Mouse (Mus musculus): ENCODE results near the gene Gm884. TPM values are rescaled to one million over a fixed set of nuclear protein-coding genes. Genes with fewer than 3 reads are reported as not detected.
"Not testable (repeated sequence)": the region's sequence is repeated elsewhere in the genome, so short reads cannot be mapped to it uniquely, and the experiment has no call there.

Gene Gm884
- polyA plus RNA-seq, 1 experiment = not detected

GRCm38 (mm10) chr11:103627453-103627852, 6.5 kb upstream of the Gm884 start:
- TF ChIP-seq MYOG (IDR thresholded peaks at IDR 0.05; ENCODE audit: control insufficient read depth, extremely low read depth, insufficient read length) (no peak), CTCF (IDR thresholded peaks at IDR 0.05; ENCODE audit: control insufficient read depth, insufficient read depth, insufficient read length) (no peak), USF1 (IDR thresholded peaks at IDR 0.05; ENCODE audit: low read depth) (no peak), FOSL1 (IDR thresholded peaks at IDR 0.05; ENCODE audit: insufficient read depth, low read length, poor library complexity, severe bottlenecking) (no peak)
- peaks cover 20% of the 10 kb centered on the region for H3K27me3 ChIP-seq (ENCODE audit: control insufficient read depth, insufficient read depth, insufficient read length)
- H3ac ChIP-seq (ENCODE audit: control insufficient read depth, insufficient read length, low read depth) = no peak overlapping the region
- H3K4me3 ChIP-seq (ENCODE audit: insufficient read depth, poor library complexity, severe bottlenecking) = no peak overlapping the region
- no peaks in the 10 kb centered on the region for H3K79me2 ChIP-seq (ENCODE audit: control insufficient read depth, insufficient read depth)
- H3K36me3 ChIP-seq (ENCODE audit: control insufficient read depth, insufficient read depth) = no peaks in the 10 kb centered on the region
- H3K79me3 ChIP-seq (ENCODE audit: low read depth) = no peaks in the 10 kb centered on the region

DNA sequence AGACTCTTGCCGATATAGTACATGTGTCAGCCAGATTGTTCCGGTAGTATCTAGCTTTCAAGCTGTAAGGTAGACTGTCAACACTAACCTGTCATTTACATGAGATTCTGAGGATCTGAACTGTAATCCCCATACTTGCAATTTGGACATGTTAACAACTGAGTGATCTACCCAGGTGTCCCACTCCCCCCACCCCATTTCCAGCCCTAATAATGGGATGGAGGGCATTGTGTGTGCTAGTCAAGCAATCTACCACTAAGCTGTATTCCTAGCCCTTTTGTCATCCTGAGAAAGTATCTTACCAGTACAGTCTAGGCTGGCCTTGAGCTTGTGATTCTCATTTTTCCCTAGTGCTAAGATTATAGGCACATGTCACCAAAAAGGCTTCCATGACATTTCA, 10.2 kb downstream of the Gm884 start:
- Histone ChIP-seq H3ac (ENCODE audit: control insufficient read depth, insufficient read length, low read depth) (no peak overlapping the region), H3K79me3 (ENCODE audit: low read depth) (no peaks in the 10 kb centered on the region), H3K79me2 (ENCODE audit: control insufficient read depth, insufficient read depth) (no peaks in the 10 kb centered on the region), H3K27me3 (ENCODE audit: control insufficient read depth, insufficient read depth, insufficient read length) (peaks cover 5% of the 10 kb centered on the region), H3K4me3 (ENCODE audit: insufficient read depth, poor library complexity, severe bottlenecking) (no peak overlapping the region), H3K36me3 (ENCODE audit: control insufficient read depth, insufficient read depth) (no peaks in the 10 kb centered on the region)
- no peak for TF ChIP-seq MAX (IDR thresholded peaks at IDR 0.05)
- no peak for TF ChIP-seq CTCF (IDR thresholded peaks at IDR 0.05; ENCODE audit: control insufficient read depth, insufficient read depth, insufficient read length)
- TF ChIP-seq MYOD1 (IDR thresholded peaks at IDR 0.05; ENCODE audit: control insufficient read depth, insufficient read length, low read depth) = no peak
- TF ChIP-seq CEBPB (IDR thresholded peaks at IDR 0.05; ENCODE audit: low read depth) = no peak
- TF ChIP-seq MYOG (IDR thresholded peaks at IDR 0.05; ENCODE audit: control insufficient read depth, extremely low read depth, insufficient read length) = no peak
- no peak for TF ChIP-seq FOSL1 (IDR thresholded peaks at IDR 0.05; ENCODE audit: insufficient read depth, low read length, poor library complexity, severe bottlenecking)
- TF ChIP-seq USF1 (IDR thresholded peaks at IDR 0.05; ENCODE audit: low read depth) = no peak

DNA sequence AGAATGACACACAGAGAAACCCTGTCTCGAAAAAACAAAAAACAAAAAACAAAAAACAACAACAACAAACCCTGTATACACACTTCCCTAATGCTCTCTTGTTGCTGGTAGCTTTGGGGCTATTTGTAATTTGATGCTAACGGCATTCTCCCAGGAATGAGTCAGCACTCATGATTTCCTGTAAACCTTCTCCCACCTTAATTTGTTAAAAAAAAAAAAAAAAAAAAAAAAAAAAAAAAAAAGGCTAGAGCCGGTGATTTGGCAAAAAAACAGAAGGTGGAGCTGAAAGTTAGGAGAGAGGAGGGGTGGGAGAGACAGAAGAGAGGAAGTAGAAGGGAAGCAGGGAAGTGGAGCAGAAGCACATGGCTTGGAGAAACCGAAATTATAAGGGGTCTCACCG, 14.3 kb downstream of the Gm884 start:
- H3K79me2 ChIP-seq (ENCODE audit: control insufficient read depth, insufficient read depth) = no peaks in the 10 kb centered on the region

GRCm38 (mm10) chr11:103578339-103578738, 42.6 kb downstream of the Gm884 start:
- Histone ChIP-seq H3ac (ENCODE audit: control insufficient read depth, insufficient read length, low read depth) (no peak overlapping the region), H3K27me3 (ENCODE audit: control insufficient read depth, insufficient read depth, insufficient read length) (peaks cover 12% of the 10 kb centered on the region), H3K4me3 (ENCODE audit: insufficient read depth, poor library complexity, severe bottlenecking) (no peak overlapping the region)

More for the DNA sequence above, 14.3 kb downstream of the Gm884 start:
- Histone ChIP-seq H3K36me3 (ENCODE audit: control insufficient read depth, insufficient read depth) (no peaks in the 10 kb centered on the region), H3K4me3 (ENCODE audit: insufficient read depth, poor library complexity, severe bottlenecking) (no peak overlapping the region), H3K27me3 (ENCODE audit: control insufficient read depth, insufficient read depth, insufficient read length) (peaks cover 4% of the 10 kb centered on the region), H3K79me3 (ENCODE audit: low read depth) (no peaks in the 10 kb centered on the region), H3ac (ENCODE audit: control insufficient read depth, insufficient read length, low read depth) (no peak overlapping the region)
- TF ChIP-seq MYOG (IDR thresholded peaks at IDR 0.05; ENCODE audit: control insufficient read depth, extremely low read depth, insufficient read length) = no peak
- TF ChIP-seq MYOD1 (IDR thresholded peaks at IDR 0.05; ENCODE audit: control insufficient read depth, insufficient read length, low read depth) = no peak
- TF ChIP-seq MAX (IDR thresholded peaks at IDR 0.05) = no peak
- no peak for TF ChIP-seq FOSL1 (IDR thresholded peaks at IDR 0.05; ENCODE audit: insufficient read depth, low read length, poor library complexity, severe bottlenecking)
- no peak for TF ChIP-seq CTCF (IDR thresholded peaks at IDR 0.05; ENCODE audit: control insufficient read depth, insufficient read depth, insufficient read length)
- no peak for TF ChIP-seq CEBPB (IDR thresholded peaks at IDR 0.05; ENCODE audit: low read depth)
- no peak for TF ChIP-seq USF1 (IDR thresholded peaks at IDR 0.05; ENCODE audit: low read depth)

DNA sequence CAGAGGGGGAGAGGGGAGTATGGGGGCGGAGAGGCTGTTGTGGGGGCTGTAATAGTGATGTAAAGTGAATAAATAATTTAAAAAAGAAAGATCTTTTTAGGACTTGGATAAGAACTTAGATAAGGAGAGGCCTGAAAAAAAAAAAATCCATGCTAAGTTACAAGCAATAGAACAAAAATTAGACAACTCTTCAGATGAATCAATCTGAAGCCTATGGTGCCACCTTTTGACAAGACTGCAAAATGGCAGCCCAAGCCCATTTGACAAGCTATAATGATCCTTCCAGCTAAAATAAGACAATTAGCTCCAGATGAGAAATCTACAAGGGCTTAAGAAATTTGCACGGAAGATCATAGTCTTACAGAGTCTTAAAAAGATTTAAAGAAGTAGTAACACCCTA, 64.9 kb downstream of the Gm884 start:
- no peak for TF ChIP-seq MAX (IDR thresholded peaks at IDR 0.05)
- Histone ChIP-seq H3K79me3 (ENCODE audit: low read depth) (no peaks in the 10 kb centered on the region), H3K79me2 (ENCODE audit: control insufficient read depth, insufficient read depth) (no peaks in the 10 kb centered on the region), H3K36me3 (ENCODE audit: control insufficient read depth, insufficient read depth) (no peaks in the 10 kb centered on the region), H3K27me3 (ENCODE audit: control insufficient read depth, insufficient read depth, insufficient read length) (no peaks in the 10 kb centered on the region), H3K4me3 (ENCODE audit: insufficient read depth, poor library complexity, severe bottlenecking) (no peak overlapping the region), H3ac (ENCODE audit: control insufficient read depth, insufficient read length, low read depth) (no peak overlapping the region)

More at GRCm38 (mm10) chr11:103578339-103578738, 42.6 kb downstream of the Gm884 start:
- no peaks in the 10 kb centered on the region for H3K79me2 ChIP-seq (ENCODE audit: control insufficient read depth, insufficient read depth)
- H3K79me3 ChIP-seq (ENCODE audit: low read depth) = no peaks in the 10 kb centered on the region
- H3K36me3 ChIP-seq (ENCODE audit: control insufficient read depth, insufficient read depth) = no peaks in the 10 kb centered on the region
- no peak for TF ChIP-seq FOSL1 (IDR thresholded peaks at IDR 0.05; ENCODE audit: insufficient read depth, low read length, poor library complexity, severe bottlenecking)
- no peak for TF ChIP-seq MYOD1 (IDR thresholded peaks at IDR 0.05; ENCODE audit: control insufficient read depth, insufficient read length, low read depth)
- TF ChIP-seq MAX (IDR thresholded peaks at IDR 0.05) = no peak
- no peak for TF ChIP-seq CTCF (IDR thresholded peaks at IDR 0.05; ENCODE audit: control insufficient read depth, insufficient read depth, insufficient read length)
- TF ChIP-seq USF1 (IDR thresholded peaks at IDR 0.05; ENCODE audit: low read depth) = no peak
- no peak for TF ChIP-seq MYOG (IDR thresholded peaks at IDR 0.05; ENCODE audit: control insufficient read depth, extremely low read depth, insufficient read length)
- TF ChIP-seq CEBPB (IDR thresholded peaks at IDR 0.05; ENCODE audit: low read depth) = no peak

GRCm38 (mm10) chr11:103534973-103535372, 86.0 kb downstream of the Gm884 start:
- not testable (repeated sequence) for H3ac ChIP-seq (ENCODE audit: control insufficient read depth, insufficient read length, low read depth); H3K79me2 ChIP-seq (ENCODE audit: control insufficient read depth, insufficient read depth); H3K36me3 ChIP-seq (ENCODE audit: control insufficient read depth, insufficient read depth); H3K4me3 ChIP-seq (ENCODE audit: insufficient read depth, poor library complexity, severe bottlenecking); H3K79me3 ChIP-seq (ENCODE audit: low read depth)
- H3K27me3 ChIP-seq (ENCODE audit: control insufficient read depth, insufficient read depth, insufficient read length) = peaks cover 22% of the 10 kb centered on the region
